In the genomic region with DNA sequence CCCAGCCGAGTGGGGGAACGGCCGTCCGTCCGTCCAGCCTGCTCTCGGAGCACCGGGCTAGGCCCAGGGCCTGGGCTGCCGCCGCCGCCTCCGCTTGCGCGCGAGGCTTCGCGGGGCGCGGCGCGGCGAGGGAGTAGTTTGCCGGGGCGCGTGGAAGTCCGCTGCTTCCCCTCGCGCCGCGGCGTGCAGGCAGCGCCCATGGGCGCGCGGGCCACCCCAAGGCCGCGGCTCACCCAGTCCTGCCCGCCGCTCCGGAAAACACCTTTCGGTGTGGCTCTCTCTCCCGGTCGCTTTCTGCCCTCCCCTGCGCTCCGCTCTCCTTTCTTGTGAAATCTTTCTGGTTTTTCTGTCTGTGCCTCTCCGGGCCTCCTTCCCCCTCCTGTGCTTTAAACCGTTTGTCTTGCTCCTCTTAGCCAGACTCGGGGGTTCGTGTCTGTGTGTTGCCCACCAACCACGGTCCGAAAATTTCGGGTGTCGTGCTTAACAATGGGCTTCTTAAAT, we compare ENCODE assay signal across 7 mouse cellular contexts. TPM values are rescaled to one million over a fixed set of nuclear protein-coding genes. Genes with fewer than 3 reads are reported as not detected.
DNase-seq lines count a peak whose midpoint lies in the region; ATAC-seq and TF ChIP-seq lines count a peak whose summit lies in the region.

No protein-coding gene starts in this region.

- peak overlapping the region; percentile 99 for H3K4me3 ChIP-seq in lung, embryonic 15.5 days
- peak overlapping the region; percentile 99 for H3K4me3 ChIP-seq in heart, embryonic 15.5 days
- H3K4me3 ChIP-seq in liver, embryonic 15.5 days (replicated peaks): peak overlapping the region; percentile 99
- H3K4me3 ChIP-seq in olfactory bulb, adult 2 months (ENCODE audit: insufficient read depth, low read depth, low read length): peak overlapping the region; percentile 95

- no peak for TF ChIP-seq POLR2A in olfactory bulb, adult 2 months (IDR thresholded peaks at IDR 0.05; ENCODE audit: insufficient read depth, low read depth, low read length)

- no peaks in the 10 kb centered on the region for H3K27me3 ChIP-seq in lung, embryonic 15.5 days
- no peaks in the 10 kb centered on the region for H3K27me3 ChIP-seq in heart, embryonic 15.5 days
- no peaks in the 10 kb centered on the region for H3K27me3 ChIP-seq in liver, embryonic 15.5 days

- no peaks in the 10 kb centered on the region for H3K36me3 ChIP-seq in lung, embryonic 15.5 days
- no peaks in the 10 kb centered on the region for H3K36me3 ChIP-seq in heart, embryonic 15.5 days
- 0 out of 2 replicates have a peak, but pooled peaks cover 6% of the 10 kb centered on the region for H3K36me3 ChIP-seq in liver, embryonic 15.5 days (replicated peaks)

- DNase-seq in lung, postnatal 4 days: no peak
- DNase-seq in c-Kit-negative CD71-positive TER-119-positive erythroid progenitor cells, embryonic 14.5 days (ENCODE audit: low read depth, low spot score): peak; percentile 50
- DNase-seq in Muller cell, postnatal 12 days (ENCODE audit: inconsistent ontology term): no peak

- TF ChIP-seq CTCF in olfactory bulb, adult 2 months (IDR thresholded peaks at IDR 0.05; ENCODE audit: insufficient read depth, low read depth, low read length): no peak

- H3K27ac ChIP-seq in lung, embryonic 15.5 days: peak overlapping the region; percentile 95
- peak overlapping the region; percentile 97 for H3K27ac ChIP-seq in heart, embryonic 15.5 days
- H3K27ac ChIP-seq in liver, embryonic 15.5 days (replicated peaks): peak overlapping the region; percentile 95
- peak overlapping the region; percentile 97 for H3K27ac ChIP-seq in olfactory bulb, adult 2 months (ENCODE audit: insufficient read depth, low read depth, low read length)

- H3K4me2 ChIP-seq in lung, embryonic 15.5 days: peak overlapping the region; percentile 63
- H3K4me2 ChIP-seq in heart, embryonic 15.5 days: peak overlapping the region; percentile 70
- peak overlapping the region; percentile 74 for H3K4me2 ChIP-seq in liver, embryonic 15.5 days

- no peak for ATAC-seq in lung, embryonic 15.5 days (ENCODE audit: borderline replicate concordance, extremely low read depth, low FRiP score, low TSS enrichment)
- no peak for ATAC-seq in heart, embryonic 15.5 days (replicated peaks; ENCODE audit: insufficient number of reproducible peaks, insufficient read depth, low FRiP score, low read depth)
- no peak for ATAC-seq in liver, embryonic 15.5 days (ENCODE audit: insufficient read depth)

- under 1% methylated on average over 48 of the region's 52 CpGs for WGBS in lung, embryonic 15.5 days
- WGBS in heart, embryonic 15.5 days: 1% methylated on average over 41 of the region's 52 CpGs
- under 1% methylated on average over 52 of the region's 52 CpGs for WGBS in liver, embryonic 15.5 days (ENCODE audit: insufficient replicate concordance)
- WGBS in olfactory bulb, adult 2 months: under 1% methylated on average over 47 of the region's 52 CpGs

- peaks cover 23% of the 10 kb centered on the region for H3K4me1 ChIP-seq in lung, embryonic 15.5 days
- peaks cover 23% of the 10 kb centered on the region for H3K4me1 ChIP-seq in heart, embryonic 15.5 days (replicated peaks)
- H3K4me1 ChIP-seq in liver, embryonic 15.5 days (replicated peaks): peaks cover 43% of the 10 kb centered on the region
- peaks cover 8% of the 10 kb centered on the region for H3K4me1 ChIP-seq in olfactory bulb, adult 2 months (ENCODE audit: control insufficient read depth, insufficient read depth, low read length)

- no peaks in the 10 kb centered on the region for H3K9me3 ChIP-seq in lung, embryonic 15.5 days
- no peaks in the 10 kb centered on the region for H3K9me3 ChIP-seq in heart, embryonic 15.5 days (replicated peaks)
- H3K9me3 ChIP-seq in liver, embryonic 15.5 days (replicated peaks): no peaks in the 10 kb centered on the region

- peak overlapping the region; percentile 97 for H3K9ac ChIP-seq in lung, embryonic 15.5 days
- H3K9ac ChIP-seq in heart, embryonic 15.5 days: peak overlapping the region; percentile 99
- H3K9ac ChIP-seq in liver, embryonic 15.5 days: peak overlapping the region; percentile 99

RNA-seq across cellular contexts. Expression of a gene that starts 1.9 kb away (rescaled TPM):
- 62.5 and 67.5 TPM in 2 replicates for polyA plus RNA-seq in lung, embryonic 15.5 days (2015; fragmentation: Nextera tagmentation; extraction: Ambion mirVana)
- 63.8 and 71.5 TPM in 2 replicates for polyA plus RNA-seq in heart, embryonic 15.5 days (2015; fragmentation: Nextera tagmentation; extraction: Ambion mirVana)
- 52.7 and 58.7 TPM in 2 replicates for polyA plus RNA-seq in liver, embryonic 15.5 days (2015; fragmentation: Nextera tagmentation; extraction: Ambion mirVana)
- polyA plus RNA-seq in olfactory bulb, adult 2 months (2012; ENCODE audit: insufficient read depth, insufficient read length, low replicate concordance, missing spikeins): 227 TPM in 1 of 2 replicates, not detected in the other
